Mouse (Mus musculus) olfactory bulb, adult 2 months (tissue): ENCODE data around the gene Fuz.

ENCODE experiments used
- CTCF ChIP-seq: fragments of 200-500 bp; IDR thresholded peaks from 2 replicates; pipeline ENCODE4 v1.5.1; 2012; ENCODE audit warnings: low read depth, mild to moderate bottlenecking, low read length, moderate library complexity; ENCODE audit not compliant: insufficient read depth
- POLR2A ChIP-seq: fragments of 200-500 bp; IDR thresholded peaks from 2 replicates; pipeline ENCODE4 v1.6.1; 2012; ENCODE audit warnings: mild to moderate bottlenecking, low read depth, low read length, moderate library complexity; ENCODE audit not compliant: insufficient read depth

GRCm38 (mm10) chr7:44848561-44849415 is 47.1 kb upstream of the Fuz start, which contains the start of the genes Akt1s1 and Tbc1d17:
- TF ChIP-seq CTCF (peak; percentile 4; the same call in 1 of the 2 replicates), POLR2A (peak; percentile 45)
